Mouse (Mus musculus): ENCODE measurements around the gene Sorcs3. TPM values are rescaled to one million over a fixed set of nuclear protein-coding genes. Genes with fewer than 3 reads are reported as not detected.

The Sorcs3 gene
- total and polyA plus RNA-seq, 2 experiments from 2014 or later = 18.3 to 25.3 TPM

DNA sequence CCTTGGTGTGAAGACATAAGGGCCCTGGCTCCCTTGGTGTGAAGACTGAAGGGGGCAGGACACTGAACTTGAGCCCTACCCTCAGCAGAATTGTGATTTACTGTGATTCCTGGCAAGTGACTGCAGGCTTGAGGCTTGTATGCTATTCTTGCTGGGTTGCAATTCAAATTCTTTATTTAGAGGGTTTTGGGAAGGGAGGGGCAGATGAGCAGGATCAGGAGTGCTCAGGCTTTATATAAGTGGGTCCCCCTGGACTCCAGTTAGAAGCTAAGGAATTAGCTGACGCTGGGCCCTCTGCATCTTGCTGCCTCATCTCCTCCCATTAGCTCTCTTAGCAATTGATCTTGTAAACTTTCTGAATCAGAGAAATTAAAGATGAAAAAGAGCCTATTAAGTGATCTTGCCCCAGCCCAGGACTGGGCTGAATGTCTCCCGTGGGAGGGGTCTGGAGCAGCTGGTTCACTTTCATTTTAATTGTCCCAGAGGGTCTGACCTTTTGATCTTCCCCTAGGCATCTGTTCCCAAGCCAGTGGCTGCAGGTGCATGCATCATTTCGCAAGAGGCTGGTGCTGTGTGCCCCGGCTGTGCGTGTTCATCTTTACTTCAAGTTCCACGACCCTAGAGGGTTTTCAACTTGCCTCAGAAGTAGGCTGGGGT, 425.0 kb downstream of the Sorcs3 start:
- no peaks in the 10 kb centered on the region for H3K4me1 ChIP-seq (ENCODE audit: insufficient read depth, low read length)
- H3K9me3 ChIP-seq (ENCODE audit: low read length) = no peaks in the 10 kb centered on the region
- H3K27ac ChIP-seq (ENCODE audit: low read depth, low read length) = no peak overlapping the region
- no peaks in the 10 kb centered on the region for H3K27me3 ChIP-seq (ENCODE audit: insufficient read depth, low read length)
- DNase-seq (ENCODE audit: low spot score) (no peak), ATAC-seq (ENCODE audit: low FRiP score) (no peak)
- no peak overlapping the region for H3K9ac ChIP-seq (replicated peaks; ENCODE audit: low read length, poor library complexity, severe bottlenecking)
- no peaks in the 10 kb centered on the region for H3K36me3 ChIP-seq (ENCODE audit: insufficient read depth, low read length)
- H3K4me3 ChIP-seq (ENCODE audit: low read depth, low read length) = no peak overlapping the region
- WGBS = 43% methylated on average over 6 of the region's 6 CpGs
- TF ChIP-seq CTCF (IDR thresholded peaks at IDR 0.05) = no peak
- no peak overlapping the region for H3K4me2 ChIP-seq (ENCODE audit: low read depth, low read length, poor library complexity, severe bottlenecking)

DNA sequence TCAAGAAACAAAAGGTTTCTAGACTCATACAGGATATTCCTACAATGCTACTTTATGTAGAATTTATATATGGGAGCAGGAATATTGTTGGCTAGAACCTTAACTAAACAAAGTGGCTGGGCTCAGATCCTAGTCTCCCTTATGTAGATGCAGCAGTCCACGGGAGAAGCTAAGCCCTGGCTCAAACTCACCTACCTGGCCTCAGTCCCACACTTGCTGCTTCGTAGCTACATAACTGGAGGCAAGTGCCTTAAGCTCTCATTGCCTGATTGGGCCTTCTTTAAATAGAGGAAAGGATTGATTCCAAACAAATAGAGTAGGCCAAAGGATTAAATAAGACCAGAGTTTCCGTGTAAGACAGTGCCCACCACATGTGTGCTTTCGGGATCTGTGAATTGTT, 436.7 kb downstream of the Sorcs3 start:
- Histone ChIP-seq H3K36me3 (ENCODE audit: insufficient read depth, low read length) (no peaks in the 10 kb centered on the region), H3K9ac (replicated peaks; ENCODE audit: low read length, poor library complexity, severe bottlenecking) (no peak overlapping the region), H3K4me3 (ENCODE audit: low read depth, low read length) (no peak overlapping the region), H3K27me3 (ENCODE audit: insufficient read depth, low read length) (no peaks in the 10 kb centered on the region), H3K9me3 (ENCODE audit: low read length) (no peaks in the 10 kb centered on the region), H3K27ac (ENCODE audit: low read depth, low read length) (no peak overlapping the region), H3K4me2 (ENCODE audit: low read depth, low read length, poor library complexity, severe bottlenecking) (no peak overlapping the region), H3K4me1 (ENCODE audit: insufficient read depth, low read length) (no peaks in the 10 kb centered on the region)
- 68% methylated on average over 4 of the region's 4 CpGs for WGBS
- no peak for TF ChIP-seq CTCF (IDR thresholded peaks at IDR 0.05)
- ATAC-seq (ENCODE audit: low FRiP score) (no peak), DNase-seq (ENCODE audit: low spot score) (no peak)

DNA sequence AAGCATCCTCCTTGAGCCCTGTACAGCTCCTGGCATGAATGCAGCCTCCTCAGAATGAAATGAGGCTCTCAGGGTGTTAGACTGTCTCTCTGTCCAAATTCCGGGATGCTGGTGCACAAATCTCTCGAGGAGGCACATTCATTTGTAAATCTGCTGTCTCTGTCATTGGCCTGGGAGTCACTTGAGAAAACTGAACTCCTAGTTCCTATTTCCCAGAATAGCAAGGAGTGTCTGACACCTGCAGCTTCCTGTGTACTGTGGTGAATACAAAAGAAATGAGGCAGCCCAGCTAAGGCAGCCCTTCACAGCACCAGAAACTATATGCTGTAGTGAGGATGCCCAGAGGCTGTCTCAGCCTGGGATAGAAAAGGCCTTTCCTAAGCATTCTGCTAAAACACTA, 444.1 kb downstream of the Sorcs3 start:
- Histone ChIP-seq H3K9ac (replicated peaks; ENCODE audit: low read length, poor library complexity, severe bottlenecking) (no peak overlapping the region), H3K36me3 (ENCODE audit: insufficient read depth, low read length) (no peaks in the 10 kb centered on the region), H3K27ac (ENCODE audit: low read depth, low read length) (no peak overlapping the region), H3K9me3 (ENCODE audit: low read length) (no peaks in the 10 kb centered on the region), H3K4me3 (ENCODE audit: low read depth, low read length) (no peak overlapping the region), H3K4me1 (ENCODE audit: insufficient read depth, low read length) (no peaks in the 10 kb centered on the region), H3K27me3 (ENCODE audit: insufficient read depth, low read length) (no peaks in the 10 kb centered on the region), H3K4me2 (ENCODE audit: low read depth, low read length, poor library complexity, severe bottlenecking) (no peak overlapping the region)
- ATAC-seq (ENCODE audit: low FRiP score) = no peak
- TF ChIP-seq CTCF (IDR thresholded peaks at IDR 0.05) = no peak
- WGBS = 48% methylated on average over 2 of the region's 2 CpGs
- no peak for DNase-seq (ENCODE audit: low spot score)

DNA sequence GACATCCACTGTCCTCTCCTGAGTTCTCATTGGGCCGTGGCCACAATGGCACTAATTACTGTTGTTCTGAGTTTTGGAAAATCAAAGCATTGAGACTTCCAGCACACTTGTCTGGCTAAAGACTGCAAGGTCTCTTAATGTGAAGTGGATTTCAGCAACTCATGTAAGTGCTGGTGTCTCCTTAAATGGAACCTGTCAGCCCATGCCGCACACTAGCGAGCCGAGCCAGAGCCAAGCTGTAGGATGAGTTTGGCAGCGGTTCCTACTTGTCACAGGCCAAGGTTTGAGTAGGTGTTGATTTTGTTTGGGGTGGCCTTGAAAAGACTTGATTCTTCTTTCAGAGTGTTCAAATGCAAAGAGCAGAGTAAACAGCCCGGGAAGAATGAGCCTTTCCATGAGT, 445.8 kb downstream of the Sorcs3 start:
- H3K27ac ChIP-seq (ENCODE audit: low read depth, low read length) = no peak overlapping the region
- no peak for TF ChIP-seq CTCF (IDR thresholded peaks at IDR 0.05)
- no peaks in the 10 kb centered on the region for H3K27me3 ChIP-seq (ENCODE audit: insufficient read depth, low read length)
- H3K4me3 ChIP-seq (ENCODE audit: low read depth, low read length) = no peak overlapping the region
- 74% methylated on average over 6 of the region's 6 CpGs for WGBS
- DNase-seq (ENCODE audit: low spot score) = peak; percentile 38
- H3K36me3 ChIP-seq (ENCODE audit: insufficient read depth, low read length) = no peaks in the 10 kb centered on the region
- H3K4me1 ChIP-seq (ENCODE audit: insufficient read depth, low read length) = no peaks in the 10 kb centered on the region
- H3K9me3 ChIP-seq (ENCODE audit: low read length) = no peaks in the 10 kb centered on the region
- no peak overlapping the region for H3K9ac ChIP-seq (replicated peaks; ENCODE audit: low read length, poor library complexity, severe bottlenecking)
- ATAC-seq (ENCODE audit: low FRiP score) = no peak
- no peak overlapping the region for H3K4me2 ChIP-seq (ENCODE audit: low read depth, low read length, poor library complexity, severe bottlenecking)

DNA sequence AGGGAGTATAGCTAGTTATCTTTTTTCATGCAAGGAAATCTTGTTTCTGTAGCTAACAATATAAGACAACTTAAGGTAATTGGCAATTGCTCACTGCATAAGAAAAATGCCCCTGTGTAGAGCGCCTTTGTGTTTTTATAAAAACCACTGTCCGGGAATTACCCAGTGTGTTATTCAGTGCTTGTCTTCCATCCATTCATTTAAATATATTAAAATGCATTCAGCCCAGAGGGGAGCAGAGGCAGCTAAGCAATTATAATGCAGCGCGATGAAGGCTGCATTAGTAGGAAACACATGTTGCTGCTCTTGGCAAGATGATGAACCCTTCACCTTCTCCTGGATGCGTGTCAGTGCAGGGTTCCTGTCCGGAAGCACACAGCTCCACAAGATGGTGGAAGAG, 454.4 kb downstream of the Sorcs3 start:
- TF ChIP-seq CTCF (IDR thresholded peaks at IDR 0.05) = no peak
- WGBS = 22% methylated on average over 6 of the region's 6 CpGs
- Histone ChIP-seq H3K27ac (ENCODE audit: low read depth, low read length) (no peak overlapping the region), H3K4me2 (ENCODE audit: low read depth, low read length, poor library complexity, severe bottlenecking) (no peak overlapping the region), H3K36me3 (ENCODE audit: insufficient read depth, low read length) (no peaks in the 10 kb centered on the region), H3K9me3 (ENCODE audit: low read length) (no peaks in the 10 kb centered on the region), H3K27me3 (ENCODE audit: insufficient read depth, low read length) (no peaks in the 10 kb centered on the region), H3K4me1 (ENCODE audit: insufficient read depth, low read length) (peaks cover 4% of the 10 kb centered on the region; the same call in 1 of the 2 replicates), H3K4me3 (ENCODE audit: low read depth, low read length) (no peak overlapping the region), H3K9ac (replicated peaks; ENCODE audit: low read length, poor library complexity, severe bottlenecking) (no peak overlapping the region)
- ATAC-seq (ENCODE audit: low FRiP score) = no peak
- DNase-seq (ENCODE audit: low spot score) = peak; percentile 4

DNA sequence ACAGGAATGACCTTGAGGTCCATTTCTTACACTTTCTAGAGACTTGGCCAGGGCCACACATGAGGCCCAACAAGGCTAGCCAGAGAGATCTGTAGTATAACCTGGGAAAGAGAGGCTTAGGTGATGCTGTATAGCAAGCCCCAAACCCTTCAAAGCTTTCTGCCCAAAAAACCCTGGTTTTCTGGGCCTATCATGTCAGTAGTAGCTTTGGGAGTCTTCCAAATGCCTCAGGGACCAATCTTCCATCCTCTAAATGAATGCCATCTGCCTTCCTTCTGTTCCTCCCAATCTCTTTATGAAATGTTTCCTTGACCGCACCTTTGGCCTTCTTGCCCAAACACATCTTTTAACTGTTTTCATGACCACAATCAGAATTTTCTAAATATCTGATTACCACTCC, 474.1 kb downstream of the Sorcs3 start:
- Histone ChIP-seq H3K4me2 (ENCODE audit: low read depth, low read length, poor library complexity, severe bottlenecking) (no peak overlapping the region), H3K4me3 (ENCODE audit: low read depth, low read length) (no peak overlapping the region), H3K36me3 (ENCODE audit: insufficient read depth, low read length) (no peaks in the 10 kb centered on the region), H3K9me3 (ENCODE audit: low read length) (no peaks in the 10 kb centered on the region), H3K4me1 (ENCODE audit: insufficient read depth, low read length) (no peaks in the 10 kb centered on the region), H3K27ac (ENCODE audit: low read depth, low read length) (no peak overlapping the region), H3K27me3 (ENCODE audit: insufficient read depth, low read length) (no peaks in the 10 kb centered on the region), H3K9ac (replicated peaks; ENCODE audit: low read length, poor library complexity, severe bottlenecking) (no peak overlapping the region)
- TF ChIP-seq CTCF (IDR thresholded peaks at IDR 0.05) = no peak
- WGBS = 96% methylated on average over 1 of the region's 1 CpGs
- ATAC-seq (ENCODE audit: low FRiP score) (no peak), DNase-seq (ENCODE audit: low spot score) (peak; percentile 4)

Measured in midbrain, postnatal 0 days (tissue).